Mouse (Mus musculus): Measurements from ENCODE around the gene BC017158.
"Not testable (repeated sequence)": the region's sequence is repeated elsewhere in the genome, so short reads cannot be mapped to it uniquely, and the experiment has no call there.

The BC017158 gene

GRCm38 (mm10) chr7:128297617-128298480, at the start of gene BC017158:
TSS of gene BC017158 (minus strand) at chr7:128298170.
- in situ Hi-C loops (cut with MboI; ENCODE audit: low sequenced_read_pairs), result no loop called here

GRCm38 (mm10) chr7:128346991-128347390, 49.0 kb upstream of the BC017158 start:
- in situ Hi-C loops (cut with MboI; ENCODE audit: low sequenced_read_pairs), result no loop called here

- in situ Hi-C loops (cut with MboI; ENCODE audit: low sequenced_read_pairs), result no loop called here
Observed at GRCm38 (mm10) chr7:128346522-128346921, 48.6 kb upstream of the BC017158 start.

DNA sequence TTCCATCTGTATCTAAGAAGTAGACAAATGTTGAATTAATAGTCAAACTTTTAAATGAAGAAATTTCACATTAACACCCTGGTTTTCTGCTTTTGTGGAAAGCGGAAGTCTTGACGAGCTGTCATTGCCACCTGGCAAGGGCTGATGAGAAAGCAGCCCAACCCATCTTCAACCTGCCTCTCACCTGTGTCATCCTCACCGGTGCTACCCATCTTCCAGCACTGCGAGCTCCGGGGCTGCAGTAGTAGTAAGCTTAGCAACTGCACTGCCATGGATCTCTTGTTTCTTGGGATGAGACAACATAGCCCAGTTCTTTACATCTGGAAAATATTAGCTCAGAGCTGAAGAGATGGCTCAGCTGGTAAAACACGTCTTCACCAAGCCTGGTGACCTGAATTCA, 47.7 kb upstream of the BC017158 start:
- in situ Hi-C loops (cut with MboI; ENCODE audit: low sequenced_read_pairs), result no loop called here

GRCm38 (mm10) chr7:128344928-128345653, 47.1 kb upstream of the BC017158 start:
- in situ Hi-C loops (cut with MboI; ENCODE audit: low sequenced_read_pairs), result no loop called here

DNA sequence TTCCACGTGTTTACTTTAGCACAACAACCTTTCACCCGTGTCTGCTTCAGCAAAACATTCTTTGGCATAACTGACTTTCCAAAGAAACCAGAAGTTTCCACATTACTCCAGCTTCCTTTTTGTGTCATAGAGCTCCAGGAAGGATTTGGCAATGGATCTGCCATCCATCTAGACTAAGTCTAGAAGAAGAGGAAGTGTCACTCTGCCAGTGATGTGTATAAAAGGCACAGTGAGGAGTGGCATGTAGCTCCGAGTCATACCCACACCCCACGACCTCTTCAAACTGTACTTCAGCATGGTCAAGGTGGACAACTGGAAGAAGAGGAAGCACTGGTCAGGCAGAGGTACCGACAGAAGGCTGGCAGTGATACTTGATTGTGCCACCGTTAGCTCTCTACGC, 46.5 kb upstream of the BC017158 start:
- in situ Hi-C loops (cut with MboI; ENCODE audit: low sequenced_read_pairs), result no loop called here

DNA sequence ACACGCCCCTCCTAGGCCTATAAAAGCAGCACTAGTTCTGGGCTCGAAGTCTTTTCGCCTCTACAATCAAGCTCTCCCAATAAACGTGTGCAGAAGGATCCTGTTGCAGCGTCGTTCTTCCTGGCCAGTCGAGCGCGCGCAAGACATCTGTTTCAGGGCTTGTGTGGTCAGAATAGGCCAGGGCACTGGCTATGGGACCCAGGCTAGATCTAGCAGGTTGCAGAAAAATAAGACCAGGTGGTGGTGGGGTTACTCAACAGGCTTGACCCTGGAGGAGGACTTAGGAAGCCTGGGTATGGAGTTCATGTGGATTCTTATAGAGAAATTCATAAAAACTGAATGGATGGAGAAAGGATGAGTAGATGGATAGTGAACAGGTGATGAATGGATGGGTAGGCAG, 44.7 kb upstream of the BC017158 start:
- in situ Hi-C loops (cut with MboI; ENCODE audit: low sequenced_read_pairs), result not testable (repeated sequence)

GRCm38 (mm10) chr7:128340321-128340720, 42.4 kb upstream of the BC017158 start:
- in situ Hi-C loops (cut with MboI; ENCODE audit: low sequenced_read_pairs), result not testable (repeated sequence)

GRCm38 (mm10) chr7:128332896-128333295, 34.9 kb upstream of the BC017158 start:
- in situ Hi-C loops (cut with MboI; ENCODE audit: low sequenced_read_pairs), result no loop called here

DNA sequence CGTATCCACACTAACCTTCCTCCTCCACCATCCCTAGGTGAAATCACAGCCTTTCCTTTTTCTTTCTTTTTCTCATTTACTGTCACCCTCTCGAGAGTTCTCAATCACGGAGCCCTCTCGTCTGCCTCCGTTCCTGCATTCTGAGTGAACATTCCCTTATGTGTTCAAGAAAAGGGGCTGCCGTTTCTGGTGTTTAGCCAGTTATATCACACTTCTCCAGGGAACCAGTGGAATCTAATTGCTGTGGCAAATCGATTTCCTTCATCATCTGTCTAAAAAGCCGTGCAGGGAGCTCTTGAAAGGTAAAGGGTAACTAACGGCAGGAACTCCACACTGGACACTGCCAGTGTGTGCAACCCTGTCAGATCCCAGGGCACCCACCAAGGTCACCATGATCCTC, 33.0 kb upstream of the BC017158 start:
- in situ Hi-C loops (cut with MboI; ENCODE audit: low sequenced_read_pairs), result no loop called here

GRCm38 (mm10) chr7:128324977-128325376, 27.0 kb upstream of the BC017158 start:
- in situ Hi-C loops (cut with MboI; ENCODE audit: low sequenced_read_pairs), result no loop called here

- in situ Hi-C loops (cut with MboI; ENCODE audit: low sequenced_read_pairs), result no loop called here
Observed at GRCm38 (mm10) chr7:128321260-128321659, 23.3 kb upstream of the BC017158 start.

DNA sequence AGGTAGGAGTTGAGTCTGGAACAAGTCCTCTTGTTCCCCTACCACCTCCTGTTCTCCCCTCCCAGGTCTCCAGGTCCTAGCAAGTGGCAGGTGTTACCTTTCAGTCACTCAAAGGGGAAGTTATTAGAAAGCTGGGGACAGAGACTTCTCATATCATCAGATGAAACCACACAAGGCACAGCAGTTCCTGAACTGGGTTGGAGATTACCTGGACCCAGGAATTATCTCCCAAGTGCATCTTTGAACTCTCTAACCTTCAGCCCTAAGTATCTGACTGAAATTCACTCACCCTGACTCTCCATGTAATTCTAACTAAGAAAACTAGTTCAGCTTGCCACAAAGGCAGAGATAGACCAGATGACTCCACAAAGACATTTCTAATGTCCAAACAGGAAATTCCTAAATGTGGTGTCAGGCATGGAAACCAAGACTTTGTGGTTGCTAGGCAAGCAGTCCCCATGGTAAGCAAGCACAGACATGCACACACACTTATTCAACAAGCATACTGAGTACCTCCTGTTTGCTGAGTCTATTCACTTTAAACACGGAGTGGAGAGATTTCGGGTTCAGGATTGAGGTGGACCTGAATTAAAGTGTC, 22.3 kb upstream of the BC017158 start:
- in situ Hi-C loops (cut with MboI; ENCODE audit: low sequenced_read_pairs), result no loop called here

DNA sequence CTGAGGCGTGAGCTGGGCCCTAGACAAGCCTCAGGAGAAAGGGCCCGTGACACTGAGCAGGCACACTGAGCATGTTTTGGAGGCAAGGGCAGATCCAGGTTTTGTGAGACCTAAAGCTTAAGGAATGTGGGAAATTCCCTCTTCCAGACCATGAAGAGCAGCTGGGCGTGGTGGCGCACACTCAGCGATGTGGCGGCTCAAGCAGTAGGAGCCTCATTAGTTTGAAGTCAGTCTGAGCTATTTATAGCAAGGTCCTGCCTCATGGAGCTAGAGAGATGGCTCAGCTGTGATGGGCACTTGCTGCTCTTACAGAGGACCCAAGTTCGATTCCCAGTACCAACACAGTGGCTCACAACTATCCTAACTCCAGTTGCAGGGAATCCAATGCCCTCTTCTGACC, 21.2 kb upstream of the BC017158 start:
- in situ Hi-C loops (cut with MboI; ENCODE audit: low sequenced_read_pairs), result no loop called here

GRCm38 (mm10) chr7:128317011-128317410, 19.0 kb upstream of the BC017158 start:
- in situ Hi-C loops (cut with MboI; ENCODE audit: low sequenced_read_pairs), result no loop called here

DNA sequence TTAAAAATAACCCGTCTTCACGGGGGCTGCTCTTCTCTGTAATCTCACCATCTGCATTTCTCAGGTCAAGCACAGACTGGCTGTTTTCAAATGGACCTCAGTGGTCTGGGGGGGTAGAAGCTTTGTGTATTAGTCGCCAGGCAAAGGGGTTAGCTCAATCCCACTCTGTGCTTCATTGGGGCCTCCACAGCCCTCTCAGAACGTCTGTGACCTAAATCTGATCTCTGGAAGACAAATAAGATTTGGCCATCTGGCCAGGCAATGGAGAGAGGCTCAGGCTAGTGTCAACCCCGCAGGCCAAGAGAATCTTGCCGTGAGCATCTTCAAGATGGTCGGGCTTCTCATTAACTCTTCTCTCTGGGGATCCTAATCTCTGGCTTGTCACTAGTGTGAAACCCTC, 16.5 kb upstream of the BC017158 start:
- in situ Hi-C loops (cut with MboI; ENCODE audit: low sequenced_read_pairs), result no loop called here

GRCm38 (mm10) chr7:128313601-128314000, 15.6 kb upstream of the BC017158 start:
- in situ Hi-C loops (cut with MboI; ENCODE audit: low sequenced_read_pairs), result no loop called here

- in situ Hi-C loops (cut with MboI; ENCODE audit: low sequenced_read_pairs), result no loop called here
Observed at GRCm38 (mm10) chr7:128312375-128313059, 14.5 kb upstream of the BC017158 start.

DNA sequence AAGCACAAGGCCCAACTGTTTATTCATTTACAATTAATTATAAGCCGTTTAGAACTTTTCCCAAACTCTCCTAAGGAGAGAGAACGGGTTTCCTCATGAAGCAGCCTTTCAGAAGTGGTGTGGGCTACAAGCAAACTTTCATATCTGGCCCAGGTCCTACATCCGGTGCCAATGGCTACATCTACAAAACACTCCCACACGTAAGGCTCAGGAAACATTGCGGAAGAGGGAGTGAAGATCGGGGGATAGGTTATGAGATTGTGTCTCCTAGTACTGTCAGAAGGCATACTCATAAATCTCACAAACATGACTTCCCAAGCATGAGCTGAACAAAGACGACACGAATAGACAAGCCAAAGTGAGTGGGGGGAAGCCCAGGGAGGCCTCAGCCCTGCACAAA, 13.8 kb upstream of the BC017158 start:
- in situ Hi-C loops (cut with MboI; ENCODE audit: low sequenced_read_pairs), result no loop called here

GRCm38 (mm10) chr7:128311263-128311662, 13.3 kb upstream of the BC017158 start:
- in situ Hi-C loops (cut with MboI; ENCODE audit: low sequenced_read_pairs), result no loop called here

- in situ Hi-C loops (cut with MboI; ENCODE audit: low sequenced_read_pairs), result no loop called here
Observed at GRCm38 (mm10) chr7:128310229-128310688, 12.3 kb upstream of the BC017158 start.
